Mouse (Mus musculus): ENCODE measurements at regions not wholly inside any gene's neighbourhood (a gene's known extent, or its start where the extent isn't known, plus 50 kb on each side); places are given as distances from the start of the nearest gene placed in this dataset.

- peak; percentile 72 for DNase-seq
These were observed 93.1 kb upstream of the Barx2 start for GRCm38 (mm10) chr9:32006350-32006749.

GRCm38 (mm10) chr9:32010953-32011770, 97.9 kb upstream of the Barx2 start:
- DNase-seq: peak; percentile 80

DNA sequence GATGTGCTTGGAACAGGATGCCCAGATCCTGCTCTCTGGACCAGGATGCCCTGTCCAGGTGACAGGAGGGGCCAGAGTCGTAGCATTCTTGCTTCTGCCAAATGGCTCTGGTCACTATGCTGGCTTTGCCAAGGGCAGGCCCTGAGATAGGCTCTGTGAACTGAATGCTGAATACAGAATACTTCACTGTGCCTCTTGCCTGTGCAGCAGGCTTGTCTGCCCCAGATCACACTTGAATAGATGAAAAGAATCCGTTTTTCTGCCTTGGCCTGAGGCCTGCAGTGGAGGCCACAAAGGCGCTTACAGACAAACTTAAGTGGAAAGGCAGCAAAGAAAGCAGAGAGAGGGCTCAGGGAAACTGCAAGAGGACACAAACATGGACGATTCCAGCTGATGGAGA, 99.7 kb upstream of the Arhgap32 start:
- no peak for DNase-seq

DNA sequence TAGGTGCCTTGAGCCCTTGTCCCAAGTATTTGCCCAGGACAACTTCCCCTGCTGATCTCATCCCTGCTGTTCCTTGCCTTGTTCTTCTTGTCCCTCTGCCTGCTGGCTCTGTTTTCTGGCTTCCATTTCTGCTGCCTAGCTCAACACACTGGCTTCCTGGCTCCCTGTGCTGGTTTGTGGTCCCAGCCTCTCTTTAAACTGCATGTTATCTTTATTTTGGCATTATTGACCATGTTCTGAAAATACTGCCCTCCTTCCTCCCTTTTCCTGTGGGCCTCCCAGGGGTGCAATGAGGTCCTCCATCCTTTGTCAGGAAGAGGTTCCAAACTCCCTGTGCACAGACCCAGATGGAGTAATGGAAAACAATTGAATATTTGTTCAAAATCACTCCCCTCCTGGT, 97.9 kb upstream of the Arhgap32 start:
- no peak for DNase-seq

DNA sequence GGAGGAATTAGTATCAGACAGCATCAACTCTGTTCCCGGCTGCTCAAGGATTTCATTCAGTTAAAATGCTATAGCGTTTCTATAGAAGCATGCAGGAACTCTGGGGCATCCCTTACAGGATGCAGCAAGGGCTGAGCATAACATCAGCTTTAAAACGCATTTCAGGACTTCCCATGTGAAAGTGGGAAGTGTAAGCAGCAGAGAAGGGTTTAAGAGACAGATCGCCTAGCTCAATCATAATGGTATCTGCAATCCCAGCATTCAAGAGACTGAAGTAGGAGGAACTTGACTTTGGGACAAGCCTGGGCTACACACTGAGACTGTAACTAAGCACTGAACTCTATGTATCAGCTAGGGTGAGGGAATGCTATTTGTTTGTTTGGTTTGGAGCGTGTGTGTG, 96.2 kb upstream of the Arhgap32 start:
- no peak for DNase-seq

DNA sequence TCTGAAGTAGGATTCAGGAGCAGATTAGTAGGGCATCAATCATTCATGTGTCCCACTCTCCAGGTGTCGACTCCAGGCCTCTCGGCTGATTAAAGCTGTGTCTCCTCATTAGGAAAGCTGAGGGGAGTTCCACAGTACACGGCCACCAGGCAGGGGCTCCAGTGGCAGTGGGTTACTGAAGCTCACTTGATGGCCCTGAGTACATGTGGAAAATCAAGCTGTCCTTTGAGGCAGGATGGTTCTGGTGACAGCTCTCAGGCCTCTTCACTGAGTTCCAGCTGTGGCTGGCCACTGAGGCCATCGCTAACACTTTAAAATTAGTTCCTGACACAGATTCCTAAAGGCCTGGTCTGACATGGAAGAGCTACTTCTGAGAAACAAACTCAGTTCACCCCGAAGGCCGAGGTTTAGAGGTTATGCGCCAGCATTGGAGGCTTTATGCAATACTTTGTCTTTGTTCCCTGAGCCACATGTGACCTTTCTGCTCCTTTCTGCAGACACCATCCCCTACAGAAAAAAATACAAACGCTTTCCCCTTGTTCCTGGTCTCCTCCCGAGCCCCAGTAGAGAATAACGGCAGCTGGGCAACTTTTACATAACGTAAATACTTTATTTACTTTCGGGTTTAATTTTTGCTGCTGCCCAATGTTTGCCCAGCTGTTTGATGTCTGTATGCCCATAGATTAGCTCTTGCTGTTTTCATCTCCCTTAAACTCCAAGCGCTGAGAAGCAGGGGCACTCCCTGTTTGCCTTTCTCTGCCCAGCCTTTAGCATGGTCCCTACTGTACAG, 94.8 kb upstream of the Arhgap32 start:
- DNase-seq: no peak

- no peak for DNase-seq
These were observed 94.2 kb upstream of the Arhgap32 start for GRCm38 (mm10) chr9:32021755-32022154.

DNA sequence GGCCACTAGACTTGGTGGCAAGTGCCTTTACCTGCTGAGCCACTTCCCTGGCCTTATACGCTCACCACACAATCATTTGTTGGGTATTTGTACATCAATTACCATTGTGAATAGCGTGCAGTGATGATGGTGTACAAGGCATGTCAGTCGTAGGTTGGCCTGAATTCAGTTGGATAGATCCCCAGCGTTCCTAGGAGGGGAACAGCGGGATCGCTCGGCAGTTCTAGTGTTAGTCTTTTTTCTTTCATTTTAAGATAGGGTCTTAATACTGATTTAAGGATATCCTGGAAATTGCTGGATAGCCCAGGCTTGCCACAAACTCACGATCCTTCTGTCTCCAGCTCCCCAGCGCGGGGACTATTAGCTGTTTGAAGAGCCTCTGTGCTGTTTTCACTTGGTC, 92.9 kb upstream of the Arhgap32 start:
- no peak for DNase-seq

DNA sequence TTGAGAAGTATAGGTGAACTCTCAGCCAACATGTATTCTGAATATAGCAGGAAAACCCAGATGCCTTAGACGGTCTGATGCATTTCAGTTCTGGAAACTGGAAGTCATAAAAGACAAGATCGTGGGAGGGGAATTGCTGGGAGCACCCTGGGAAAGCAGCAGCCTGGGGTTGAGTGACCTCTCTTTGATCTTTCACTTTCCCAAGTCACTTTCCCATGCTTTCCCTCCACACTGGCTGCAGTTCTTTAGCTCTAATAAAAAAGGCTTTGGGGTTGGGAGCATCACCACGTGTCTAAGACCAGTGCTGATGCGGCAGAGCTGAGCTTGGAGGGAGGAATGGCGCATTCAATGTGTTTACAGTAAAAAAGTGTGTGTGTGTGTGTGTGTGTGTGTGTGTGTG, 91.2 kb upstream of the Arhgap32 start:
- DNase-seq: peak; percentile 27

- DNase-seq: peak; percentile 30
These were observed 88.0 kb upstream of the Arhgap32 start for GRCm38 (mm10) chr9:32027962-32028361.

- no peak for DNase-seq
These were observed 86.9 kb upstream of the Arhgap32 start for GRCm38 (mm10) chr9:32029001-32029400.

- no peak for DNase-seq
These were observed 86.2 kb upstream of the Arhgap32 start for GRCm38 (mm10) chr9:32029786-32030185.

GRCm38 (mm10) chr9:32030203-32030602, 85.7 kb upstream of the Arhgap32 start:
- no peak for DNase-seq

DNA sequence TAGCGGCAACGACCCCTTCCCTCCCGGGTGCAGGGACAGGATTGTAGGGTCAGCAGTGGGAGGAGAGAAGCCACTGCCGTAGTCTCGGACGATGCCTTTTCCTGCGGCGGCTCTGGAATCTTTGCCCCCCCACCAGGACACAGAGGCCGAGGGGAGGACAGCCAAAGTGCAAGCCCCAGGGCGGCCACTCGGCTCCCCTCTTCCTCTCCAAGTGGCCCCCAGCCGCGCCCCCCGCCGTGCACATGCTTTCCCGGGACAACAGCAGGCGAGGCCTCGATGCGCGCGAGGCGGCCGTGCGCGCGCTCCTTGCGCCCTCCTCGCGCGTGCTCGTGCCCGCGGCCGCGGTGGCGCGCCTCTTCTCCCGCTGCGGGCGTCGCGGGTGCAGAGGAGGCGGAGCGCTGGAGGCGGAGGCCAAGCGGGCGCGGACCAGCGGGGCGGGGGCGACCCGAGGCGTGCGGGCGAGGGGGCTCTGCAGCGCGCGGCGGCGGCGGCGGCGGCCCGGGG, 83.9 kb upstream of the Arhgap32 start:
- DNase-seq: peak; percentile 79

- peak; percentile 23 for DNase-seq
These were observed 83.3 kb upstream of the Arhgap32 start for GRCm38 (mm10) chr9:32032521-32033185.

DNA sequence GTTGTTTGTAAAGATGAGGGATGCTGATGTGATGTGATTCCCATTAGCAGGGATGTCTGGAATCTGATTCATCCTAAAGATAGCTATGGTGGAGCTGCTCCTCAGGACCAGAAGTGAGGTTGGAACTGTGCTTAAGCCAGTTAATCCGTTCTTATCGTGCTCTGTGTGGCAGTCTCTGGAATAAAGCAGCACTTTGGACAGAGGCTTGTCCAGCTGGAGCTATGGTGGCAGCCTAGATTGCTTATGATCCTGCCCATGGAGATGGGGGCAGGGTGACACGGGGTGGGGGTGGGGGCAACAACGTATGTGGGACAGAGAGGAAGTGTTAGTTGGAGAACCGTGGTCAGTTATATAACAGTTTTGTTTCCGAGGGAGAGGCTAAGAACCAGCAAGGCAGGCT, 82.0 kb upstream of the Arhgap32 start:
- DNase-seq: no peak

DNA sequence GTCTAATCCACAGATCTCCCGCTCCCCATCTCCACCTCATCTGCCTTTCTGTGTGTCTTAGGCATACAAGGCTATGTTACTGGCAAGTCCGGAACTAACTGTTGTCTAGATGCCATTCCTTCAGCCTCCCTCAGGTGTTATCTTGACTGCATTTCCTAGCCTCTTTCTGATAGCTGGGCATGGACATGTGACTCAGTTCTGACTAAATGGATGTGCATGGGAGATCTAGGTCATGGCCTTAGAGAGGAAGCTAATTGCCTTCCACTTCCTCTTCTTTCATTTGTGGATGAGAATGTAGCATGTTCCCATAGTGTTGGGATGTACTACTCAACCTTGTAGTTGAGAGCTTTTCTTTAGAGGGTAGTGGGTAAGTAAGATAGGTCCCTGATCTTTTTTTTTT, 75.9 kb upstream of the Arhgap32 start:
- no peak for DNase-seq

GRCm38 (mm10) chr9:32043344-32043743, 72.6 kb upstream of the Arhgap32 start:
- peak; percentile 56 for DNase-seq

GRCm38 (mm10) chr9:32046791-32047190, 69.1 kb upstream of the Arhgap32 start:
- no peak for DNase-seq

GRCm38 (mm10) chr9:32048941-32049340, 67.0 kb upstream of the Arhgap32 start:
- peak; percentile 54 for DNase-seq

- peak; percentile 25 for DNase-seq
These were observed 66.4 kb upstream of the Arhgap32 start for GRCm38 (mm10) chr9:32049546-32049945.

GRCm38 (mm10) chr9:32053886-32054615, 61.9 kb upstream of the Arhgap32 start:
- no peak for DNase-seq

Data from kidney, adult 11 months (tissue).